Mouse (Mus musculus) heart, postnatal 0 days (tissue): Measurements from ENCODE around the gene Shank1.

Experiments
- CTCF ChIP-seq: IDR thresholded peaks from 2 replicates; pipeline ENCODE4 v1.5.1; 2016; ENCODE audit warnings: antibody characterized with exemption, control low read depth, low read depth
- EP300 ChIP-seq: IDR thresholded peaks from 2 replicates; pipeline ENCODE4 v1.6.1; 2016; ENCODE audit warnings: antibody characterized with exemption, low read depth

- TF ChIP-seq CTCF (no peak), EP300 (no peak)
Measured at GRCm38 (mm10) chr7:44349043-44349442, 39.0 kb downstream of the Shank1 start.
